Mouse (Mus musculus): Measurements from ENCODE around the gene Jag2.

- TF ChIP-seq POLR2A (IDR thresholded peaks at IDR 0.05; ENCODE audit: insufficient read depth, low read depth, low read length) (no peak), EP300 (IDR thresholded peaks at IDR 0.05; ENCODE audit: insufficient read depth, low read depth, low read length) (no peak)
Measured at GRCm38 (mm10) chr12:112911701-112912100, 17.9 kb downstream of the Jag2 start.

Measured in heart, adult 2 months (tissue).